Mouse (Mus musculus) embryo, embryonic 11.5 days (tissue): ENCODE measurements at regions not wholly inside any gene's neighbourhood (a gene's known extent, or its start where the extent isn't known, plus 50 kb on each side); places are given as distances from the start of the nearest gene placed in this dataset.
A peak's percentile ranks its signal among the peaks of the same experiment; 100 is the strongest.

Experiments used
- DNase-seq: peaks from one replicate; pipeline ENCODE4 v3.0.0-alpha.2; 2012; ENCODE audit warnings: low read depth, low spot score

DNA sequence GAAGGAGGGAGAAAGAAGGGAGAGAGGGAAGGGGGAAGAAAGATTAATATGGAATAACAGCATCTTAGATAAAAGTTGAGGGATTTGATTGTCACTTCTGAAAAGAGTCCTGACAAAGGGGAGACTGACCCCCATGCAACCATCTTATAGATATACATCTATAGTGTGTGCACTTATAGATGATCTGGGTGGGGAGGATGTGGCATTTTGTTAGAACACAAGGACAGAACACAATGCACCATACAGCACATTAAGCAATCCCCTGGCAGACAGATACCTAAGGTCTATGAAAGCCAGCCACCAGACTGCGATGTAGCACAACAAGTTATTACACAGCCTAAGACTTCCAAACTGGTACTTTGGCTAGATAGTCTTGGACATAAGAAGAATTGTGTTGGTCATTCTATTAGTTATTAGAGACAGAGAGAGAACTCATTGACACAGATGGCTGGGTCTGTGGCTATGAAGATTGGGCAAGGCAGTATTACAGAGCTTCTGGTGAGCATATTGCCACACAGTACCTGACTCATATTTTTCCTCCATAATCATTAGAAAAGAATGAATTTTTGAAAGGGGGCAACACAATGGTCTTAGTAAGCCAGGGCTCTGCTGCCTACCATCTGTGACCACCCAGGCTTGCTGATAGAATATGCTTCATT, 126.3 kb upstream of the Itgb1 start:
- no peak for DNase-seq

DNA sequence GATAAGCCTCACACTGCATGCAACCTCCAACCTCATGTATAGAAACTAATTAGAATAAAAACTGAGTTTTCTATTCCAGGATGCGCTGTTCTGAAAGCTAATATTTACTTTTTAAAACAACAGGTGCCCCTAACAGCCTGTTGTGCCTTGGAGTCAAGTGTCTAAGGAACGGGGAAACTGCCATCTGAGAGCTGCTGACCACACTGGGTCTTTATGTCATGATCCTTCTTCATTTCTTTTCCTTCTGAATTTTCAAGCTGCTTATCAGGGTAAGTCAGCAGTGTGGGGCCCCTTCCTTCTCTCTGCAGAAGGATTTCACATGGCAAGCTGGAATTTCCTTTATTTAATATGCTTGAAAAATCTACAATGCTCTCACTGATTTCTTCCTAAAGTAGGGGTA, 125.0 kb upstream of the Itgb1 start:
- no peak for DNase-seq

GRCm38 (mm10) chr8:128561016-128561415, 124.4 kb upstream of the Itgb1 start:
- DNase-seq, result no peak

- peak; percentile 13 for DNase-seq
These were observed 122.8 kb upstream of the Itgb1 start for GRCm38 (mm10) chr8:128562625-128563024.

DNA sequence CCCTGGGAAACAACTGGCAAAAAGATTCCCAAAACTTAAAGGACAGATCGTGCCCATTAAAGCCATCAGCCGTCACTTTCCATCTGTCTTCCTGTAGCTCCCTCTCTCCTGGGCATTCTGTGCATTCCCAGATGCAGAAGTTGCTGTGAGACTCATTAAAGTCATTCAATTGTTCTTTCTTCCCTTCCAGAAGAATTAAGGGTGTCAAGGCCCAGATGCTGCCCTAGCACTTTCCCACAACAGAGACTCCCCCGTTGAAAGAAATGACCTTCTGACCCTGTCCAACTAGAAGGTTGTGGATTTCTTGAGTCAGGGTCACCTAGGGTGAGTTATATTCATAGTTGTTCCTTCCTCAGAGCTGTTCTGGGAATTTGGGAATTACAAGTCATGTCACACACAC, 121.7 kb upstream of the Itgb1 start:
- DNase-seq, result no peak

DNA sequence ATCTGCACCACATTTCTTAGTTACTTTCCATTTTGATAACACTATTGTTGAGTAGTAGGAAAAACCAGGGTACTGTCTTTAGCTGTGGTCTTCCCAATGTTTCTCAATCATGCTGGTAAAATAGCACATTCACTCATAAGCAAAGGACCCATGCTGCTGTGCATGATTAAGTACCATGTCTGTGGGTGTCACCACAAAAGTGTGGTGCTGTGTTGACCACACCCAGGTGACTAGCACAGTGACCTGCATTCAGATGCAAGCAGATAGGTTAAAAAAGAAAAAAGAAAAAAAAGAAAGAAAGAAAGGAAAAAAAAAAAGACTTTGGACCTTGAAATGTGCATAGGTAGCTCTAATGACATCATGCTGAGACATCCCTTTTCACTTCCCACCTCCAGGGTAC, 113.2 kb upstream of the Itgb1 start:
- DNase-seq, result no peak

- no peak for DNase-seq
These were observed 91.3 kb upstream of the Itgb1 start for GRCm38 (mm10) chr8:128594114-128594513.

DNA sequence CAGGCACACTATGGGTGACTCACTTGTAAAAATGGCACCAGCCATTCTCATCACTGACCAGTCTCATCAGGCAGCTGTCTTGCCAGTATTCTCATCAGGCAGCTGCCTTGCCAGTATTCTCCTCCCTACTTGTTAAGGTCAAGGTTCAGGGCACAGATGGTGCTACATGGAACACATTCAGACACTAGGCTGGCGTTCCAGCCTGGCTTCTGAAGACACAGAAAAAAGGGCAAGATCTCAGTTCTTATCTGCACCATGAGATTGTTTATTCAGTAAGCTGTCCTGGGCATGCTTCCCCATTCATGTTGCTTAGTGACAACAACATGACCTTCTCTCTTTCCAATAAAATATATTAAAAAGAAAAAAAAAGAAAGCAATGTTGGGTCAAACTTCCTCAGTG, 90.7 kb upstream of the Itgb1 start:
- DNase-seq, result peak; percentile 20

DNA sequence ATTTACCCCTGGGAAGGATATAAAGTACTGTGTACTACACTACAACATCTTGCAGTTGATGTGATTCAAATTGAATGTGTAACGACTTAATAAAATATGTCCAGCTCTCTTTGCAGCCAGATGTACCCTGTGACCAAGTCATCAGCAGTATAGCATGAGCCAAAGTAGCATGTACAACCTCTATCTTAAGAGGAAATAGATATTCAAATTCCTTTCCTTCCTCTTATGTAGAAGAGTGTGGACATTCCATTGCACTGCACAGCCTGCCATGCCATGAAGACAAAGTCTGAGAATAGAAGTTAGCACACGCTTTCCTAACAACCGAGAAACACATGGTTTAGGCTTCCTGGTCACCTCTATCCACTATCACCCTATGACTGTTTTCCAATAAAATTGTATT, 79.9 kb upstream of the Itgb1 start:
- DNase-seq, result no peak

DNA sequence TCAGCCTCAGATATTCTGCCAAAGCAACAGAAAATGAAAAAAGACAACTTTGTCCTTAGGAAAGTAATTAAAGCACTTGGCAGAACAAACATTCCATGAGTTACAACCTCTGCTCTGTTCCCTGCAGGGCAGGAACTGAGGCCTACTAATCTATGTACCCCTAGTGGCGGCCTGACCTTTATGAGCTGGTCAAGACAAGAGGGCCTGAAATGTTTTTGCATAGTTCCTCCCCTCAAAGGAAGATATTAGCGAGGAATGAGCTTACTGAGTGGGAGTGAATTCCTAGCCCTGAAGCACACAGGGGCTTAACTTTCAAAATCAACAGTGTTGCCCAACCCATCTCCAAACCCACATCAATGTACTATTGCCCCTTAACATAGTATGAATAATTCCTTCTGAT, 76.6 kb upstream of the Itgb1 start:
- DNase-seq, result no peak

DNA sequence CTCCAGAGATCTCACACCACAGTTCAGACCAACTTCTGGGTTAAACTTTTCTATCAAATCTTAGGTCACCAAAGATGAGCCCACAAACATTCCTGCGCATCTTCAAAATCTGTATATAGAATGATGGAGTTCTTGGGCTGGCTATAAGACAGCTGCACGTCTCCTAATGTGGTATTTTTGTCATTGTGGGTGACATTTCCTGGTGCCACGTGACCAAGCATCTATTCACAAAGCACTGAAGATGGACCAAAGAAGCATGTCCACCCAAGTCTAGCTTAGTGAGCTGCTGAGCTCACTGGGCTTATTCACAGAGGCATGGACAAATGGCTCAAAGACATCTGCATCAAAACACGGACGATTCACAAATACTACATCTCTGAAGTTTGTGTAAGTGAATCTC, 72.8 kb upstream of the Itgb1 start:
- DNase-seq, result no peak

GRCm38 (mm10) chr8:128617854-128618253, 67.6 kb upstream of the Itgb1 start:
- no peak for DNase-seq

DNA sequence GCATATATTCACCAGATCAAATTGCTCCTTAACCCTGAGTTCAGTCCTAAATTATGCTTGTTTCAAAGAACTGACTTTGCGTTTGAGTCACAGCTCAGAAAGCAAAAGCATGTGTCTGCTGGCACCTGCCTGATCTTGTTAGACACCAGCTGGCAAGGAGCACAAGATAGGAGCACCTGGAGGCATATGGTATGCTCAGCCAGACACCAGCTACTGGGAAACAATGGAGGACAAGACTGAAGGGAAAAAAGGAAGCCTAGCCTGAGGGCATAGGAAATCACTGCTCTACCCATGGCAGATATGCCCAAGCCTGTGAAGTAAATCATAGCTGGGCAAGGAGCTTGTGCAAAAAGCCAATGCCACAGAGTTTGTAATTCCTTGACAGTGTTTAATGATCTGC, 66.4 kb upstream of the Itgb1 start:
- DNase-seq, result no peak
